25 mouse cellular contexts compared by ENCODE assay signal in the genomic region with DNA sequence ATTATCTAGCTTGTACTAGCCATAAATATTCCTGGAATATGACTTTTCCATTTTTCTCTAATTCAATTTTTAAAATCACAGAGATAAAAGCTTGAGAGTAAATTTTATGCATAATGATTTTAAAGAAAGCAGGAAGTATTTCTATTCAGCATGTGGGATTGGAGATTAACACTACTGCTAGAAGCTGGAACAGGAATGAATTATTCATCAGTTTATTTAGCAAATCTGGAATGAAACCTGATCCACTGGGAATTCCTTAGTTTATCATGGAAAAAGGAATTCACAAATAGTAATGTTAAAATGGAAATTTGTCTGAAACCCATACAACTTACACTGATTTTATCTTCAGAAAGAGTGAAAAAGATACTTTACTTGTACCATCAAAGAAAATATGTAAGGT.
"Had no signal": no experiment of that assay in that cellular context is flagged by ENCODE, and none has a peak within 500 bp of the region (broad histone marks: within the 10 kb centered on the region; RNA-seq: fewer than 3 reads in every experiment).

No protein-coding gene starts in this region.

- ATAC-seq: hindbrain, postnatal 0 days; intestine, embryonic 16.5 days had no signal

- DNase-seq: gastrocnemius, postnatal 14 days; gastrocnemius, postnatal 36 days; heart, adult 11 months; heart, adult 2 months; heart, postnatal 14 days; heart, postnatal 36 days; kidney, adult 11 months; kidney, adult 2 months; kidney, adult 9 months; kidney, postnatal 14 days; kidney, postnatal 36 days; layer of hippocampus, adult 9-11 months; layer of hippocampus, postnatal 36 days; left cerebral cortex, postnatal 4 days had no signal

- H3K27ac ChIP-seq: heart, adult 2 months; heart, embryonic 13.5 days; heart, embryonic 15.5 days; hindbrain, embryonic 13.5 days; hindbrain, embryonic 15.5 days; hindbrain, postnatal 0 days; kidney, embryonic 15.5 days; kidney, postnatal 0 days; limb, embryonic 13.5 days; limb, embryonic 15.5 days had no signal

- H3K27me3 ChIP-seq: heart, embryonic 13.5 days; heart, embryonic 15.5 days; hindbrain, embryonic 13.5 days; hindbrain, embryonic 15.5 days; kidney, embryonic 15.5 days; limb, embryonic 13.5 days; limb, embryonic 15.5 days had no signal

- H3K4me3 ChIP-seq: heart, adult 2 months; heart, embryonic 13.5 days; heart, embryonic 15.5 days; hindbrain, embryonic 13.5 days; hindbrain, embryonic 15.5 days; kidney, embryonic 15.5 days; limb, embryonic 13.5 days; limb, embryonic 15.5 days had no signal

- H3K9me3 ChIP-seq: heart, embryonic 13.5 days; heart, embryonic 15.5 days; hindbrain, embryonic 13.5 days; hindbrain, embryonic 15.5 days; kidney, embryonic 15.5 days; limb, embryonic 13.5 days; limb, embryonic 15.5 days had no signal

- H3K36me3 ChIP-seq: heart, embryonic 13.5 days; heart, embryonic 15.5 days; hindbrain, embryonic 13.5 days; hindbrain, embryonic 15.5 days; kidney, embryonic 15.5 days; limb, embryonic 13.5 days; limb, embryonic 15.5 days had no signal

- H3K4me1 ChIP-seq: heart, embryonic 13.5 days; heart, embryonic 15.5 days; hindbrain, embryonic 13.5 days; hindbrain, embryonic 15.5 days; kidney, embryonic 15.5 days; limb, embryonic 13.5 days; limb, embryonic 15.5 days had no signal

- H3K9ac ChIP-seq: heart, embryonic 13.5 days; heart, embryonic 15.5 days; hindbrain, embryonic 13.5 days; hindbrain, embryonic 15.5 days; kidney, embryonic 15.5 days; limb, embryonic 13.5 days; limb, embryonic 15.5 days had no signal

- H3K4me2 ChIP-seq: heart, embryonic 11.5 days; heart, embryonic 13.5 days; heart, embryonic 15.5 days; hindbrain, embryonic 13.5 days; hindbrain, embryonic 15.5 days; kidney, embryonic 15.5 days; limb, embryonic 13.5 days; limb, embryonic 15.5 days had no signal
